8 mouse cellular contexts compared by ENCODE assay signal in the genomic region with DNA sequence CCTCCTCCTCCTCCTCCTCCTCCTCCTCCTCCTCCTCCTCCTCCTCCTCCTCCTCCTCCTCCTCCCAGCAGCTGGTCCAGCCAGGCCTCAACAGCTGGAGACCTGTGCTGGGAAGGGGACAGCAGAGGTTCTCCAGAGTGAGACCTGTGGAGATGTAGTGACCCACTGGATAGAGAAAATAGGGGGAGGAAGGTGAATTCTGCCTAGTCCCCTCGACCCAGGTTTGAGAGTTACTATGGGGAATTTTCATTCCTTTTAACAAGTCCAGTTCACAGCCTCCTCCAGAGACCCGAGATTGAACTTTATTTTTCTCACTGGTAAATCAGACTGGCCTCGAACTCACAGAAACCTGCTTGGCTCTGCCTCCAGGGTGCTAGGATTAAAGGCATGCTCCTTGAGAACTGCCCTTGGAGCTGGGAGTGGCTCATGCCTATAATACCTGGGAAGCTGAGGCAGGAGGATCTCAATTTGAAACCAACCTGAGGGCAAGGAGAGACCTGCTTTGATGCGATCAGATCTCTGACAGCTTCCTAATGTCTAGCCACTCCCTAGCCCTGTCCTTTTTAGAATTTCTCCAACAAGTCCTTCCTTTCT. TPM values are rescaled to one million over a fixed set of nuclear protein-coding genes. Genes with fewer than 3 reads are reported as not detected.
A peak's percentile ranks its signal among the peaks of the same experiment; 100 is the strongest.
DNase-seq lines count a peak whose midpoint lies in the region; ATAC-seq lines count a peak whose summit lies in the region.

No protein-coding gene starts in this region.

- peaks cover 33% of the 10 kb centered on the region for H3K4me1 ChIP-seq in kidney, embryonic 15.5 days
- 0 out of 2 replicates have a peak, but pooled peaks cover 7% of the 10 kb centered on the region for H3K4me1 ChIP-seq in embryonic facial prominence, embryonic 14.5 days (ENCODE audit: control insufficient read depth, insufficient read depth, low read length)
- peaks cover 15% of the 10 kb centered on the region for H3K4me1 ChIP-seq in intestine, embryonic 14.5 days (replicated peaks; ENCODE audit: control insufficient read depth, insufficient read depth, low read length)
- peaks cover 19% of the 10 kb centered on the region for H3K4me1 ChIP-seq in neural tube, embryonic 12.5 days

- peak overlapping the region; percentile 92 for H3K4me3 ChIP-seq in kidney, embryonic 15.5 days (replicated peaks)
- H3K4me3 ChIP-seq in embryonic facial prominence, embryonic 14.5 days (ENCODE audit: low read depth, low read length): peak overlapping the region; percentile 78; the same call in 1 of the 2 replicates
- H3K4me3 ChIP-seq in intestine, embryonic 14.5 days (ENCODE audit: low read depth, low read length): no peak overlapping the region
- H3K4me3 ChIP-seq in neural tube, embryonic 12.5 days: peak overlapping the region; percentile 80

- peaks cover 5% of the 10 kb centered on the region for H3K9me3 ChIP-seq in kidney, embryonic 15.5 days (replicated peaks)
- H3K9me3 ChIP-seq in embryonic facial prominence, embryonic 14.5 days (ENCODE audit: control insufficient read depth, low read length): peaks cover 8% of the 10 kb centered on the region; the same call in 1 of the 2 replicates
- peaks cover 4% of the 10 kb centered on the region for H3K9me3 ChIP-seq in intestine, embryonic 14.5 days (ENCODE audit: control insufficient read depth, low read length)
- H3K9me3 ChIP-seq in neural tube, embryonic 12.5 days: peaks cover 6% of the 10 kb centered on the region

- peak overlapping the region; percentile 64 for H3K27ac ChIP-seq in kidney, embryonic 15.5 days
- H3K27ac ChIP-seq in embryonic facial prominence, embryonic 14.5 days (replicated peaks; ENCODE audit: low read depth, low read length): no peak overlapping the region
- H3K27ac ChIP-seq in intestine, embryonic 14.5 days (ENCODE audit: low read depth): no peak overlapping the region
- H3K27ac ChIP-seq in neural tube, embryonic 12.5 days: 0 out of 2 replicates have a peak overlapping the region, but pooled peaks have one; percentile 65

- no peak for ATAC-seq in kidney, embryonic 15.5 days (replicated peaks; ENCODE audit: low FRiP score)
- no peak; the same call in 1 of the 2 replicates for ATAC-seq in embryonic facial prominence, embryonic 14.5 days (ENCODE audit: low read depth)
- ATAC-seq in intestine, embryonic 14.5 days (replicated peaks; ENCODE audit: low FRiP score, low TSS enrichment, low read depth): peak; percentile 16; the same call in 1 of the 2 replicates
- peak; percentile 26; the same call in 1 of the 2 replicates for ATAC-seq in neural tube, embryonic 12.5 days (ENCODE audit: low FRiP score, low read depth)

- H3K9ac ChIP-seq in kidney, embryonic 15.5 days: no peak overlapping the region
- H3K9ac ChIP-seq in embryonic facial prominence, embryonic 14.5 days (ENCODE audit: low read depth, low read length): no peak overlapping the region
- H3K9ac ChIP-seq in intestine, embryonic 14.5 days (ENCODE audit: low read length): no peak overlapping the region
- peak overlapping the region; percentile 92; the same call in 1 of the 2 replicates for H3K9ac ChIP-seq in neural tube, embryonic 12.5 days

- DNase-seq in kidney, adult 8-10 months: no peak
- no peak for DNase-seq in embryonic facial prominence, embryonic 14.5 days (ENCODE audit: low spot score)
- DNase-seq in intestine, embryonic 14.5 days (ENCODE audit: low spot score): peak; percentile 55
- DNase-seq in spleen, postnatal 14 days (ENCODE audit: low spot score in 2 of 2): no peak
- DNase-seq in right cerebral cortex, postnatal 14 days: no peak
- DNase-seq in right cerebral cortex, postnatal 36 days (ENCODE audit: low spot score in 2 of 2): no peak

- WGBS in kidney, embryonic 15.5 days: 50% methylated on average over 4 of the region's 4 CpGs
- 66% methylated on average over 4 of the region's 4 CpGs for WGBS in embryonic facial prominence, embryonic 14.5 days
- WGBS in intestine, embryonic 14.5 days: 57% methylated on average over 4 of the region's 4 CpGs
- 59% methylated on average over 4 of the region's 4 CpGs for WGBS in neural tube, embryonic 12.5 days

- no peaks in the 10 kb centered on the region for H3K36me3 ChIP-seq in kidney, embryonic 15.5 days
- H3K36me3 ChIP-seq in embryonic facial prominence, embryonic 14.5 days (ENCODE audit: control insufficient read depth, insufficient read depth, low read length): no peaks in the 10 kb centered on the region
- H3K36me3 ChIP-seq in intestine, embryonic 14.5 days (ENCODE audit: control insufficient read depth, insufficient read depth, low read length): no peaks in the 10 kb centered on the region
- H3K36me3 ChIP-seq in neural tube, embryonic 12.5 days: no peaks in the 10 kb centered on the region

- no peaks in the 10 kb centered on the region for H3K27me3 ChIP-seq in kidney, embryonic 15.5 days
- no peaks in the 10 kb centered on the region for H3K27me3 ChIP-seq in embryonic facial prominence, embryonic 14.5 days (replicated peaks; ENCODE audit: control insufficient read depth, insufficient read depth, low read length)
- H3K27me3 ChIP-seq in intestine, embryonic 14.5 days (replicated peaks; ENCODE audit: control insufficient read depth, insufficient read depth, low read length): no peaks in the 10 kb centered on the region
- no peaks in the 10 kb centered on the region for H3K27me3 ChIP-seq in neural tube, embryonic 12.5 days (replicated peaks)

- H3K4me2 ChIP-seq in kidney, embryonic 15.5 days: peak overlapping the region; percentile 94
- peak overlapping the region; percentile 99 for H3K4me2 ChIP-seq in embryonic facial prominence, embryonic 14.5 days (ENCODE audit: low read depth, low read length)
- H3K4me2 ChIP-seq in intestine, embryonic 14.5 days (ENCODE audit: low read length): no peak overlapping the region
- peak overlapping the region; percentile 98 for H3K4me2 ChIP-seq in neural tube, embryonic 12.5 days (replicated peaks)

RNA-seq across cellular contexts. Expression of a gene that starts 0.5 kb away (rescaled TPM):
- polyA plus RNA-seq in kidney, embryonic 15.5 days (2015; fragmentation: Nextera tagmentation; extraction: Ambion mirVana): 15.0 and 16.2 TPM in 2 replicates
- 5.4 and 6.6 TPM in 2 replicates for polyA plus RNA-seq in embryonic facial prominence, embryonic 14.5 days (2014; fragmentation: Nextera tagmentation; extraction: Ambion mirVana)
- polyA plus RNA-seq in intestine, embryonic 14.5 days (2014; fragmentation: Nextera tagmentation; extraction: Ambion mirVana): 12.1 and 12.3 TPM in 2 replicates
- polyA plus RNA-seq in neural tube, embryonic 12.5 days (2016; fragmentation: Nextera tagmentation; extraction: Ambion mirVana): 14.2 and 14.8 TPM in 2 replicates

Comparison
In these comparisons a context has a peak if more than half of its experiments do, and no peak if none do; other contexts are left out.
1. ATAC-seq: peak in intestine, embryonic 14.5 days (single experiment) and neural tube, embryonic 12.5 days (single experiment); none in kidney, embryonic 15.5 days (single experiment) and embryonic facial prominence, embryonic 14.5 days (single experiment).
2. H3K27ac ChIP-seq: peak in kidney, embryonic 15.5 days (single experiment) and neural tube, embryonic 12.5 days (single experiment); none in embryonic facial prominence, embryonic 14.5 days (single experiment) and intestine, embryonic 14.5 days (single experiment).